Mouse (Mus musculus): Measurements from ENCODE around the gene Ncstn. TPM values are rescaled to one million over a fixed set of nuclear protein-coding genes. Genes with fewer than 3 reads are reported as not detected.
A peak's percentile ranks its signal among the peaks of the same experiment; 100 is the strongest.

Gene Ncstn
- total RNA-seq, 1 experiment: 40.5 TPM

DNA sequence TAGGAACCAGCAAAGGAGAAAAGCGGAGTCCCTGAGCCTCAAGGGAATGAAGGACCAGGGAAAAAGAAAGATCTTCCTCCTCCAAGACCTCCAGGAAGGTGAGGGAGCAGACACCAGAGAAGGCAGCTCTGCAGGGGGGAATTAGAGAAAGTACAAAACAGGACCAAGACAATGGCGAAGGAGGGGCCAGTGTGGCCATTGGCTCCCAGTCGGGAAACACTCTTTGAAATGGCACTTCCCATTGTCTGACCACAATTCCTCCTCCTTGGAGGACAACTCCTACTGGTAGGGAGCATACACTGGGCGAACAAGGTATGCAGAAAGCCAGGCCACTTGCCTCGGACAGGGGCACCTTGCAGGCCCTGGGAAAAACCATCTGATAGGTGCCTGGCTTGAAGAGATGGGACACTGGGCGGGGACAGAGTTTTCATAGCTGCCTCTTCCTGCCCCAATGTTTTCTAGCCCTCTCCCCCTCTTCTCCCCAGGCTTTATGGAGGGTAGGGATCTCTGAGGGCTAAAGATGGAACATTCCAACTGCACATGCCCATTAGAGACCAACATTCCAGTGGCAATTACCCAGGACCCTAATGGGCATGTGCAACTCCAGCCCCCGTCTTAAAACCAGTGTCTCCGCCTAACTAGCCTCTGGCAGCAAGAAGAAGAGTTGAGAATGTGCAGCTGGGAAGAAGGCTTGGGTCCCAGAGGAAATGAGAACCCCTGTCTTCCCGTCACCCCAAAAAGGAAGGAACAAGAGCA lies 58.3 kb downstream of the Ncstn start:
- TF ChIP-seq HCFC1 (IDR thresholded peaks at IDR 0.05; ENCODE audit: borderline replicate concordance, insufficient read depth, low read length) (no peak), ZC3H11A (IDR thresholded peaks at IDR 0.05; ENCODE audit: borderline replicate concordance, low read depth, low read length) (no peak), ZNF384 (IDR thresholded peaks at IDR 0.05; ENCODE audit: low read depth, low read length) (no peak), CHD2 (IDR thresholded peaks at IDR 0.05; ENCODE audit: low read depth, low read length) (no peak), MAFK (IDR thresholded peaks at IDR 0.05; ENCODE audit: insufficient read depth, low read depth, low read length) (no peak)
- peaks cover 2 to 52% of the 10 kb centered on the region in 2 experiments; a peak in 3 of 4 replicates for H3K4me1 ChIP-seq (ENCODE audit: control insufficient read depth in 2 of 2, insufficient read depth in 2 of 2, low read length in 2 of 2, poor library complexity in 1 of 2)
- no peaks in the 10 kb centered on the region for H3K9me3 ChIP-seq (ENCODE audit: control insufficient read depth, insufficient read depth, low read depth, low read length)
- DNase-seq (ENCODE audit: low read depth, low spot score): peak; percentile 58
- H3K27ac ChIP-seq (ENCODE audit: insufficient read depth, low read depth, low read length, poor library complexity, severe bottlenecking): no peak overlapping the region
- H3K36me3 ChIP-seq (ENCODE audit: control insufficient read depth, insufficient read depth, low read length, poor library complexity, severe bottlenecking): peaks cover 2% of the 10 kb centered on the region; the same call in 1 of the 2 replicates
- H3K9ac ChIP-seq (ENCODE audit: insufficient read depth, low read depth, low read length, poor library complexity, severe bottlenecking): no peak overlapping the region
- in situ Hi-C loops (cut with MboI; ENCODE audit: low sequenced_read_pairs in 2 of 2, unreplicated experiment in 2 of 2): no loop called here
- H3K4me3 ChIP-seq (ENCODE audit: insufficient read depth in 1 of 2, low read depth in 1 of 2, low read length in 2 of 2, poor library complexity in 1 of 2, severe bottlenecking in 1 of 2): peak overlapping the region in 1 of 2 experiments; percentile 9; a peak in 1 of 4 replicates

DNA sequence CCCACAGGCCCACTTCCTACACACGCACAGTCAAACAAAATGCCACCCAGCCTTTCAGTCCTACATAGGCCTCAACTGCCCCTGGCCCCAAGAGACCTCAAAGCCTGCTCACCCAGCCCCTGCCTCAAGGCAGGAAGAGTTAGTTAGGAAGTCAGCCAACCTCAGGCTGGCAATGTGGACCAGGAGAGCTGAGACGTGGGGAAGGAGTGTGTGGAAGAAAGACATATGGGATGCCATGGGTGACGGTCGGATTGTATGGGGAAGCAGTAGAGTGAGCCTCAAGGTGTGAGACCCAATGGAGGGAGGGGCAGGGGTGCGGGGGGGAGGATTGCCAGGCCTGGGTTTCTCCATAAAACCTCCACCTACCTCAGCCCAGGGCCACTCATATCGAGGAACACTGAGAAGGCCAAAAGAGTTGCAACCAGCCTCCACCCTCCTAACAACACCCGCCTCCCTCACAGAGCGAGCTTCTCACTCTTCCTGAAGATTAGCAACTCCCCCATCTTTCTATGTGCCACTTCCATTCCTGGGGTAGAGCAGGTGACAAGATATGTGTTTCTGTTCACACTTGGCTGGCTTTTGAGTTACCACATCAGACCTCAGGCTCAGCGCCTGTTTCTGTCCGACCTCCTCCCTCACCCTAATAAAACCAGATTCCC lies 62.6 kb downstream of the Ncstn start:
- Histone ChIP-seq H3K9me3 (ENCODE audit: control insufficient read depth, insufficient read depth, low read depth, low read length) (no peaks in the 10 kb centered on the region), H3K4me3 (ENCODE audit: insufficient read depth in 1 of 2, low read depth in 1 of 2, low read length in 2 of 2, poor library complexity in 1 of 2, severe bottlenecking in 1 of 2) (no peak overlapping the region), H3K27ac (ENCODE audit: insufficient read depth, low read depth, low read length, poor library complexity, severe bottlenecking) (no peak overlapping the region), H3K4me1 (ENCODE audit: control insufficient read depth in 2 of 2, insufficient read depth in 2 of 2, low read length in 2 of 2, poor library complexity in 1 of 2) (peaks cover 0 to 46% of the 10 kb centered on the region in 2 experiments; a peak in 3 of 4 replicates), H3K9ac (ENCODE audit: insufficient read depth, low read depth, low read length, poor library complexity, severe bottlenecking) (no peak overlapping the region), H3K36me3 (ENCODE audit: control insufficient read depth, insufficient read depth, low read length, poor library complexity, severe bottlenecking) (peaks cover 4% of the 10 kb centered on the region; the same call in 1 of the 2 replicates)
- no peak for DNase-seq (ENCODE audit: low read depth, low spot score)
- no peak for TF ChIP-seq ZNF384 (IDR thresholded peaks at IDR 0.05; ENCODE audit: low read depth, low read length)
- TF ChIP-seq ZC3H11A (IDR thresholded peaks at IDR 0.05; ENCODE audit: borderline replicate concordance, low read depth, low read length): no peak
- TF ChIP-seq CHD2 (IDR thresholded peaks at IDR 0.05; ENCODE audit: low read depth, low read length): no peak
- no peak for TF ChIP-seq HCFC1 (IDR thresholded peaks at IDR 0.05; ENCODE audit: borderline replicate concordance, insufficient read depth, low read length)
- TF ChIP-seq MAFK (IDR thresholded peaks at IDR 0.05; ENCODE audit: insufficient read depth, low read depth, low read length): no peak
- in situ Hi-C loops (cut with MboI; ENCODE audit: low sequenced_read_pairs in 2 of 2, unreplicated experiment in 2 of 2): no loop called here

DNA sequence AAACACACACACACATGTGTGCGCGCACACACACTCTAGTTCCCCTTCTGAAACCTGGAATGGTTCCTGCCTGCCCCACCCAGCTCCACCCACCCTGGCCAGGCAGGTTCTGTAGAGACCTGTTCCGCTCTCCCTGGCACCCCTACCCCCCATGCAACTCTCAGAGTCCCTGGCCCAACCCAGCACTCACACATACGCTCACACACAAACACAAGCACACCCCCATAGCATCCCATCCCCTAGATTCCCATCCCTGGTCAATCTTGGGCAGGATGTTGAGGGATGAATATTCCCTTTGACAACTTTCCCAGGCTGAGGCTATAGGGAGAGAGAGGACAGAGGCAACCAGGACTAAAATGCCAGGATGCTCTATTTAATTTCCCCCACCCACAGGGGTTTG lies 63.3 kb downstream of the Ncstn start:
- in situ Hi-C loops (cut with MboI; ENCODE audit: low sequenced_read_pairs in 2 of 2, unreplicated experiment in 2 of 2): no loop called here
- no peak for DNase-seq (ENCODE audit: low read depth, low spot score)

DNA sequence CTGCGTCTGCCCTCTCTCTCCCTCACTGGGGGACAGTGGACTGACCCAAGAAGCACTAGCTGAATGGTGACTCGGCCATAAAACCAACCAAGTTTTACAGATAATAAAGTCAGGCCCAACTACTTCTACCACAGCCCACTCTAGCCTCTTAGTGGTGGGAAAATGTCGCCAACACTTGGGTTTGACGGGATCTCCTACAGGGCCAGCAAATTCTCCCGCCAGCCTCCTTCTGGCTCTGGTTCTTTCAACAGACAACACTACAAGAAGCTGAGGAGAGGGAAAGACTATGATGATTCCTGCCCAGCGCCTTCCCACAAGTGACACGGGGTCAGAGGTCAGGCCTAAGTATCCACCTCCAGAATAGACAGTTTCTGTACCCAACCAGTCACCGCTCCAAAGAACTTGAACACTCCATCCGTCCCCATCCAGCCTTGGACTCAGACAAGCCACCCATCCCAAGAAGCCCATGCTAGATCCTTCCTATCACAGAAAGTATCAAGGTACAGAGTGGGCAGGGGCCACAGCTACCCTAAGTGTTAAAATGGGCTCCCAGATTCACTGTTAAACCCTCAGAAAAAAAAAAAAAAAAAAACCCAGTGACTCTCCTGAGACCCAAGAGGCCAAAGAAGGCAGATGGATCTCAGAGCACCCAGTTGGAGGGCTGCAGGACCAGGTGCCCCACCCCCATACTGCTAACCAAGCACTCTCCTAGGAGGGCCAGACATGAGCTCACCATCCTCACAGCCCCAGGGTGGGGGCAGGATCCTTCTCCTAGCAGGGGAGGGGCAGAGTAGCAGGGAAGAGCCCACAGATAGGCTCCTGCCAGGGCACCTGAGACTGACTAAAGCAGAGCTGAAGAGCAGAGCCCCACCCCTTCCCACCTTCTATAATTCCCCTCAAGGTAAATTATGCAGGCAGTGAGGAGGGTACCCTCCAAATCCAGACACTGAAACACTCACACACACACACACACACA lies 64.0 kb downstream of the Ncstn start:
- H3K36me3 ChIP-seq (ENCODE audit: control insufficient read depth, insufficient read depth, low read length, poor library complexity, severe bottlenecking): peaks cover 4% of the 10 kb centered on the region; the same call in 1 of the 2 replicates
- in situ Hi-C loops (cut with MboI; ENCODE audit: low sequenced_read_pairs in 2 of 2, unreplicated experiment in 2 of 2): no loop called here
- H3K9ac ChIP-seq (ENCODE audit: insufficient read depth, low read depth, low read length, poor library complexity, severe bottlenecking): no peak overlapping the region
- no peak overlapping the region for H3K27ac ChIP-seq (ENCODE audit: insufficient read depth, low read depth, low read length, poor library complexity, severe bottlenecking)
- TF ChIP-seq CHD2 (IDR thresholded peaks at IDR 0.05; ENCODE audit: low read depth, low read length) (no peak), MAFK (IDR thresholded peaks at IDR 0.05; ENCODE audit: insufficient read depth, low read depth, low read length) (no peak), ZC3H11A (IDR thresholded peaks at IDR 0.05; ENCODE audit: borderline replicate concordance, low read depth, low read length) (no peak), ZNF384 (IDR thresholded peaks at IDR 0.05; ENCODE audit: low read depth, low read length) (no peak), HCFC1 (IDR thresholded peaks at IDR 0.05; ENCODE audit: borderline replicate concordance, insufficient read depth, low read length) (no peak)
- no peak overlapping the region for H3K4me3 ChIP-seq (ENCODE audit: insufficient read depth in 1 of 2, low read depth in 1 of 2, low read length in 2 of 2, poor library complexity in 1 of 2, severe bottlenecking in 1 of 2)
- no peaks in the 10 kb centered on the region for H3K9me3 ChIP-seq (ENCODE audit: control insufficient read depth, insufficient read depth, low read depth, low read length)
- peaks cover 0 to 37% of the 10 kb centered on the region in 2 experiments; a peak in 2 of 4 replicates for H3K4me1 ChIP-seq (ENCODE audit: control insufficient read depth in 2 of 2, insufficient read depth in 2 of 2, low read length in 2 of 2, poor library complexity in 1 of 2)
- DNase-seq (ENCODE audit: low read depth, low spot score): no peak

More for the DNA sequence above, 63.3 kb downstream of the Ncstn start:
- H3K36me3 ChIP-seq (ENCODE audit: control insufficient read depth, insufficient read depth, low read length, poor library complexity, severe bottlenecking): peaks cover 4% of the 10 kb centered on the region; the same call in 1 of the 2 replicates
- H3K9ac ChIP-seq (ENCODE audit: insufficient read depth, low read depth, low read length, poor library complexity, severe bottlenecking): no peak overlapping the region
- H3K4me1 ChIP-seq (ENCODE audit: control insufficient read depth in 2 of 2, insufficient read depth in 2 of 2, low read length in 2 of 2, poor library complexity in 1 of 2): peaks cover 0 to 42% of the 10 kb centered on the region in 2 experiments; a peak in 2 of 4 replicates
- H3K27ac ChIP-seq (ENCODE audit: insufficient read depth, low read depth, low read length, poor library complexity, severe bottlenecking): no peak overlapping the region
- no peak overlapping the region for H3K4me3 ChIP-seq (ENCODE audit: insufficient read depth in 1 of 2, low read depth in 1 of 2, low read length in 2 of 2, poor library complexity in 1 of 2, severe bottlenecking in 1 of 2)
- H3K9me3 ChIP-seq (ENCODE audit: control insufficient read depth, insufficient read depth, low read depth, low read length): no peaks in the 10 kb centered on the region
- TF ChIP-seq HCFC1 (IDR thresholded peaks at IDR 0.05; ENCODE audit: borderline replicate concordance, insufficient read depth, low read length): no peak
- no peak for TF ChIP-seq MAFK (IDR thresholded peaks at IDR 0.05; ENCODE audit: insufficient read depth, low read depth, low read length)
- no peak for TF ChIP-seq CHD2 (IDR thresholded peaks at IDR 0.05; ENCODE audit: low read depth, low read length)
- TF ChIP-seq ZC3H11A (IDR thresholded peaks at IDR 0.05; ENCODE audit: borderline replicate concordance, low read depth, low read length): no peak

Measured in ES-E14 (cell line).